Mouse (Mus musculus) heart, adult 18-20 months (tissue): ENCODE measurements at regions not wholly inside any gene's neighbourhood (a gene's known extent, or its start where the extent isn't known, plus 50 kb on each side); places are given as distances from the start of the nearest gene placed in this dataset.
A peak's percentile ranks its signal among the peaks of the same experiment; 100 is the strongest.
"Not testable (repeated sequence)": the region's sequence is repeated elsewhere in the genome, so short reads cannot be mapped to it uniquely, and the experiment has no call there.

Source experiments
- DNase-seq, 2 experiments: peaks; one replicate each; pipeline ENCODE4 v3.0.0; 2021 to 2022; ENCODE audit warnings: mixed read lengths in 1 of 2

- DNase-seq: no peak
These were observed 199.7 kb upstream of the Slc7a11 start for GRCm38 (mm10) chr3:50643068-50643467.

- DNase-seq: no peak
These were observed 196.5 kb upstream of the Slc7a11 start for GRCm38 (mm10) chr3:50639907-50640323.

DNA sequence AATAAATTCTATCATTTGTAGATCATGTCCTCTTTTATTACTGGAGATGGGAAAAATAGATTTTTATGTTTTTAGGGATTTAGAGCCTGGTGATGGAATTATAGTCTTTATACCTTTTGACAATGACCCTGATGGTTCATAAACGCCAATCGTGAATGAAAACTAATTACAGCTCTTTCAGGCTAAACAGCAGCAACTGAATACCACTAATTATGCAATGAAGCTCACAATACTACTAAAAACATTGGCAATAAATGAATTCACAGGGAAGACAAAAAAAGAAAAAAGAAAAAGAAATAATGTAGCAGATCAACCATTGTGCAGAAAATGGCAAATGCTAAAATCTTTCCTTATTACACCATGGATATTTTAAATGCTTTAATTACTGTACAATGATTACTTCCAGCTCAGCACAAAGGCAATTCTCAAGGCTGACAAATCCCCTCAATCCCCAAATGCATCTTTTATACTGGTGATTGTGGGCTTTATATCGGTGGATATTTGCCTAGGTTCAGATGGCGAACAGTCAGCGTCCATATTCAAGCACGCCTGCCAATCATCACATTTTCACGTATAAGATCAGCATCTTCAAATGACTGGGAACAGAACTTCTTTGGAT lies 191.2 kb upstream of the Slc7a11 start:
- DNase-seq: no peak

GRCm38 (mm10) chr3:50631286-50631685 lies 187.9 kb upstream of the Slc7a11 start:
- DNase-seq: no peak

- DNase-seq: peak; percentile 3 to 22
These were observed 184.8 kb upstream of the Slc7a11 start for GRCm38 (mm10) chr3:50628092-50628696.

GRCm38 (mm10) chr3:50621176-50621575 lies 177.8 kb upstream of the Slc7a11 start:
- DNase-seq: not testable (repeated sequence)

- no peak for DNase-seq
These were observed 175.6 kb upstream of the Slc7a11 start for GRCm38 (mm10) chr3:50619061-50619460.

DNA sequence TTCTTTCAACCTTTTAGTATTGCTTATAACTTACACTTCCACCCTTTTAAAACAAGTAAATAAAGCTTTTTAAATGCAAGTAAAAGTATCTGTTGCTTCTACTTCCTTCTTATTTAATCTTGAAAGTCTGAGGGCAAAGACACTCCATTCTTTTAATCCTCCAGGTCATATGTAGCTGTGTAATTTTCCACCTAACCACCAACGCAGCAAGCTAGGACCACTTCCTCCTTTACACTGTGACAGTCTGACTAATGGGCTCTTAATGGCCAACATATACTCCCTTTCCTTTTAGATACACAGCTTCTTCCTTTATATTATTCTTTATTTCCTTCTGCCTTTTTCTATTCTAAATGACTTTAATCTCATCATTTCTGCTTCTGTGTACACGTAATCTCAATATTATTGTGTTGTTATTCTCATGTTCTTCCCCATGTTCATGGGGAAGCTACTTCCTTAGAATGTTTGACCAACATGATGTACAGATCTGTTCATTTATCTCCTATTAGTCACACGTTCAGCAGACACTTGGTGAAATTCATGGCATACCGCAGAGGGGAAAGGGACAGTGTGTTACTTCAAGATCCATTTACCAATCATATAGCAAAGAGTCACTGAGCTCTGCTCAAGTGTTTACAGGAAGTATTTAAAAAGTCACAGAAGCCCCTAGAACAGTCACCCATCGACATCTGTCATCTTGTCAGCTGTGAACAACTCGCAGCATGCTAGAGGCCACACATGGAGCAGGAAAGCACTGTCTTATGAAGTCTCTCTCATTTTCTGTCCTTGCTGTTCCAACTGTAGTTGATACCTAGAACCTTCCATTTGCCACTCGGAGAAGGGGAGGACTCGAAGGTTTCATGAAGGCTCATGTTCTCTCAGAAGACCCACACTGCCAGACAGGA lies 172.2 kb upstream of the Slc7a11 start:
- DNase-seq: no peak

DNA sequence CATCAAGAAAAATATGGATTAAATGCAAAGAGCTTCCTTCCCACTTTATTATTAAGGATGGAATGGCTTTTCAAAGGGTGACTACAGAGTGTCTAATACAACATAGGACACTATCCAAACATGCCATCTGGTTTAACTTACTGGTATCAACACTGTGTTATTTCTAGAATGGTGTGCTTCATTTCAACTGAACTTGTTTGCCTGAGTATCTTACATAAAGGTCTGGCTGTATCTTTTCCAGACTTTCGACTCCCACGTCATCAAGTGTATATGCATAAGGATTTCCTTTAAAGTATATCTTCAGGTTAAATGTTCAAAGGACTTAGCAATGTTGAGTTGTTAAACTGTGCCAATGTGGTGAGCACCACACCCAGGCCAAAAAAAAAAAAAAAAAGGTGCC lies 169.6 kb upstream of the Slc7a11 start:
- no peak for DNase-seq

- no peak for DNase-seq
These were observed 166.1 kb upstream of the Slc7a11 start for GRCm38 (mm10) chr3:50609341-50610012.

DNA sequence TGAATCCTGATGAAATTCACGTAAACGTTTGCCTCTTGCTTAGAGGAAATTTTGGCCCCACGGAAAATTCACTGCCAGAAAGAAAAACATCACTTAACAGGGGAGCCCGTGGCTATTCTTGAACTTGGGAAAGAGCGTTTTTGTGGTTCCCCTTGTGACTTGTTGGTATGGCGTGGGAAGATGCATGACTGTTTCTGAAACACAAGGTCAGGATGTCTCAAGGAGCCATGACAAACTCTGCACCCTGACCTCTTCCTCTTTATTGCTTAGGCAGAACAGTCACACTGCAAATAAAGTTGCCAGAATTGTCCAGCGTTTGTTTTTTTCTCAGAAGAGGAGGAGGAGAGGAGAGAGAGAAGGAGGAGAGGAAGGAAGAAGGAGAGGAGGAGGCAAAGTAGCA lies 164.3 kb upstream of the Slc7a11 start:
- no peak for DNase-seq

GRCm38 (mm10) chr3:50606986-50607385 lies 163.6 kb upstream of the Slc7a11 start:
- DNase-seq: no peak

GRCm38 (mm10) chr3:50605750-50606149 lies 162.3 kb upstream of the Slc7a11 start:
- DNase-seq: no peak

DNA sequence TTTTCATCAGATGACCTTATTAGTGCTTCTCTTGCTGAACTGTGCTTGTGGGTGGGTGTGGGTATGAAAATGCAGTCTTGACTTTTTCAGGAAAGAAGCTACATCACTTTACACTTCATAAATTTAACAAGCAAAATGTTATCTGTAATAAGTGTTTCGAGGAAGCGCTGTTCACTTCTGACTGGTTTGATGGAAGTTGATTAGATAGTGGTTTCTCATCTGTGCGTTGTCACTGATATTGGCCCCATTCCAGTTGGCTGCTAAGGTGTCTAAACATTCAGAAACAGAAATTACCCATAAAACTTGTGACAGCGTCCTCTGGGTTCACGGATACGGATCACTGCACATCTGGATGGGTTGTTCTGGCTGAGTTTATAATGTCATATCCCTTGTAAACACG lies 159.8 kb upstream of the Slc7a11 start:
- DNase-seq: no peak

DNA sequence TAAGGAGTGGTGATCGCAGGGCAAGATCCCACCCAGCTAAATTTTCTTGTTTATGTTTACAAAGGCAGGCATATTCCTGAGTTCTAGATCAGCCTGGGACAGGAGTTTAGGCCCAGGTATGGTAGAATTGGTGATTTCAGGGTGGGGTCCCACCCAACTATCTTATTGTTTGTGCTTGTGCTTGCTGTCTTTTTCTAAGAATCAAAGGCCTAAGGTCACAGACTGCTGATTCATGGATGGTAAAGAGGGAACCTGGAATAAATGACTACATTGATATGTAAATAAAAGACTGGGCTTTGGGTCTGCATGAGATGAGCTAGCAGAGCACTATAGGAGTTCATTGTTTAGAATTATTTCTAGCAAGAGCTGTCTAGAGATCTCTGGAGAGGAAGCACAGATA lies 152.3 kb upstream of the Slc7a11 start:
- DNase-seq: no peak

DNA sequence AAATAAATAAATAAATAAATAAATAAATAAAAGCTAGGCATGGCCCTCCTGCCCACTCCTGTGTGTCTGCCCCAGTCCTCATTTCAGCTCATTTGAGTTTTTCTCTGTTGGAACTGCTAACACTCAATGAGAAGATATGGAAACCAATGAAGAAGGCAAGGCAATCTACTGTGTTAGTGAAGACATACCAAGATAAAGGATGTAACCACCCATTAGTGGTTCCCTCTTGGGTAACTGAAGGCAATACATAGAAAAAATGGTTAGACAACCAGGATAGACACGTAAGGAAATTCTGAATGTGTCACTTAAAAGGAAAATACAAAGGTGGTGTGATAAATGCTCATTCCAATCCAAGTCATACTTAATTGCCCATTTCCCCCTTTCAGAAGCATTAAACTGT lies 140.9 kb upstream of the Slc7a11 start:
- DNase-seq: no peak

GRCm38 (mm10) chr3:50583475-50583874 lies 140.1 kb upstream of the Slc7a11 start:
- DNase-seq: no peak

DNA sequence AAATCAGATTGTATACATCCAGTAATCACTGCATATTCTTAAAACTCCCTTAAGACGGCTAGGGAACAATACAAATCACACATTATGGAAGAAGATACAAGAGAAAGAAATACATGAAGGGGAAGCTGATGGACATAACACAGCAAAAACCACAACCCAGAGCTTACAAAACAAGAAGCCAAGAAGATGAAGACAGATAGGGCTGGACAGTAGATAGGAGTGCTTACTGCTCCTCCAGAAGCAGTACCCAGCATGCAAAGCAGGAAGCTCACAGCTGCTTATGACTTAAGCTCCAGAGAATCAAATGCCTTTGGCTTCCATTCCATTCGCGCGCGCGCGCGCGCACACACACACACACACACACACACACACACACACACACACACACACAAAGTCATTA lies 131.0 kb upstream of the Slc7a11 start:
- no peak for DNase-seq

GRCm38 (mm10) chr3:50570027-50570426 lies 126.6 kb upstream of the Slc7a11 start:
- no peak for DNase-seq

- no peak for DNase-seq
These were observed 126.2 kb upstream of the Slc7a11 start for GRCm38 (mm10) chr3:50569565-50569964.

DNA sequence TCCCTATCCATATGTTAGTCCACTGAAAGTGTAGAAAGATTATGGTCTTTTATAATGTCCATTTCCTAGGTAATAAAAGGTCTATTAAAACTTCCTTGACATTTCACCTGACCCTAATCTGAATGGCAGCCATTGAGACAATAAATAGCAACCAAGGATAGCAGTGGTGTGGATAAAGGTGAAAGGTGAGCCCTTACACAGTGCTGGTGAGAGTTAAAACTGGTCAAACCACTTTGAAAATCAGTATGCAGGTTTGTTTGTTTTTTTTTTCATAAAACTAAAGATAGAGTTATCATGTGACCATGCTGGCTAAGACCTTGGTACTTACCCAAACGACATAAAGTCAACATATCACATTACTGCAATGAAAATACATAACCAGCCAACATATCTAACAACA lies 110.7 kb upstream of the Slc7a11 start:
- no peak for DNase-seq

GRCm38 (mm10) chr3:50548568-50548967 lies 105.2 kb upstream of the Slc7a11 start:
- no peak for DNase-seq

GRCm38 (mm10) chr3:50530654-50531053 lies 87.2 kb upstream of the Slc7a11 start:
- no peak for DNase-seq
